Mouse (Mus musculus): Measurements from ENCODE around the gene Batf3. TPM values are rescaled to one million over a fixed set of nuclear protein-coding genes. Genes with fewer than 3 reads are reported as not detected.

Gene Batf3
- total RNA-seq, 2 experiments from 2014 or later, result 0.52 to 0.56 TPM

- no peak for DNase-seq
These were observed 11.3 kb upstream of the Batf3 start for GRCm38 (mm10) chr1:191086304-191086878.

GRCm38 (mm10) chr1:191086960-191087359, 10.7 kb upstream of the Batf3 start:
- no peak for DNase-seq

DNA sequence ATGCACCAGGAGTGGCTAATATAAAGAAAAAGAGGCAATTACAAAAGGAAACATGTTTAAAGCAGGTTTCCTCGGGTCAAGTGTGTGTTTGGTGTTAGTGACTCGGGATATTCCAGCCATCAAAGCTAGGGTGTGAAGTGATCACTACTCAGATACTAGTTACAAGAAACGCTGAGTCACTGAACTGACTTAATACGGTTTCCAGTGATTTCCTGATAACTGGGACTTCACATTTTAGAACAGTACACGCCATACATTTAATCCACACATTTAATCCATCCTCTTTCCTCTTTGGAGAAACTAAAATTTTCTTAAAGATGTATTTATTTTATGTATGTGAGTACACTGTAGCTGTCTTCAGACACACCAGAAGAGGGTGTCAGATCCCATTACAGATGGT, 9.7 kb upstream of the Batf3 start:
- DNase-seq, result no peak

DNA sequence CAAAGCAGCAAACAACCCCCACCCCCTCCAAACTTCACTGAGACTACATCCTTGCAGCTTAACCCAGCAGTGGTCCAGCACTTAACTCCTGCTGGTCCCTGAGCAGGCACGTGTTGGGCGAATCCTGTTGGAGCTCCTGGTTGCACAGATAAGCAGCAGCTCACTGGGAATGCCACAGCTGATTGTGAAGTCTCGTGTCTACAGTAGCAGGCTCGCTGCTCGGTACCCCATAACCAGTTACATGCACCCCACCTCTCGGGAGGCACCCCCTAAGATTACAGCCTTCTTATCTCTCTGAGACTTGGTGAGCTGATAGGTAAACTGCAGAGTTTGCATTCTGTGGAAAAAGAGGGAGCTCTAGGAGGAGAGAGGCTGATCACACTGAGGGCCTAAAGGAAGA, 8.3 kb upstream of the Batf3 start:
- no peak for DNase-seq

- DNase-seq, result no peak
These were observed 5.6 kb upstream of the Batf3 start for GRCm38 (mm10) chr1:191092050-191092449.

DNA sequence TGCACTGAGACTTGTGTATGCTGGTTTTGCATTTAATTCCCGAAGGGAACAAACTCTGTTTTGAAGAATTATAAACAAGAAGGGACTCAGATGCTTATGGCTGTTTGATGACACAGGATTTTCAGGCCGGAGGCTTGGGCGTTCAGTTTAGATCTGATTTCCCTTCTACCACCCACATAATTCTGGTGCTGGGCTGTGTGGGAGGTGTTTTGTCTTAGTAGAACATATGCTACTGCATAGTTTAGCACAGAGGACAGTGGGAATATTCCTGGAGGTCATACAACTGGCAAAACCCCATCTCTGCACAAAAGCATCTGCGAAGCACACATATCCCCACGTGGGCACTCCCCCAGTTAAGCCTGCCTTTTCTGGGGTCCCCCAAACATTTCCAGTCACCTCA, 4.1 kb upstream of the Batf3 start:
- DNase-seq, result no peak

GRCm38 (mm10) chr1:191095019-191095418, 2.6 kb upstream of the Batf3 start:
- no peak for DNase-seq

DNA sequence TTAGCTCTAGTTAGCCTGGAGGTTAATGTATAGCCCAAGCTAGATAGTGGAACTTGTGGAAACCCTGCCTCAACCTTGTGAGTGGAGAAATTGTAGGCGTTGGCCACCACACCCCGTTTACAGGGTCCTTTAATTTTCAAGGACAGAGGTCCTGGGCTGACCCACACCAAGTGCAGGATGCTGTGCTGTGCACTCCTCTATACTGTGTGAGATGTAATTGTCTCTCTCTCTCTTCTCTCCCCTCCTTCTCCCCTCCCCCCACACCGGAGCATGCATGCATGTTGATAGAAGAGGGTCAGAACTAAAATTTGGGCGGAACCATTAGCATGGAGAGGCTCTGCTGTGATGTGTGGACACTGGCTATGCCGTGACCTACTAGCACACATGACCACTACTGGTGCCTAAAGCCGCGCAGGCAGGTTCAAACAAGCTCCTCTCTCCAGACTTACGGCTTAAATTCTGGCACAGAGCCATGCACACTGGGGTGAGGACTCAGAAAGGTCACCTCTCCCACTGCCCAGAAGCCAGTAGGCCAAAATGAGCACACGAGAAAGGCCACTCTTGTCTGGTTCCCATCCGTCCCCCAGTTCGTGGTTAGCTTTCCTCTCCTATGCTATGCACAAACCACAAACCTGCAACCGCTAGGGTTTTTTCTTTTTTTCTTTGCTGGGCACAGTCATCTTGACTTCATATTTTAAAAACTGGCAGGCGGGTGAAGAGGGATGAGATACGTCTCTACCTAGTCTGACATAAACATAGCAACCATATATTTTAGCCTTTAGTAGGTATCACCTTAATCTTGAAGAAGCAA, 571 bp upstream of the Batf3 start:
- DNase-seq, result no peak

- no peak for DNase-seq
These were observed 1.5 kb downstream of the Batf3 start for GRCm38 (mm10) chr1:191099114-191099513.

- no peak for DNase-seq
These were observed 2.2 kb downstream of the Batf3 start for GRCm38 (mm10) chr1:191099772-191100291.

DNA sequence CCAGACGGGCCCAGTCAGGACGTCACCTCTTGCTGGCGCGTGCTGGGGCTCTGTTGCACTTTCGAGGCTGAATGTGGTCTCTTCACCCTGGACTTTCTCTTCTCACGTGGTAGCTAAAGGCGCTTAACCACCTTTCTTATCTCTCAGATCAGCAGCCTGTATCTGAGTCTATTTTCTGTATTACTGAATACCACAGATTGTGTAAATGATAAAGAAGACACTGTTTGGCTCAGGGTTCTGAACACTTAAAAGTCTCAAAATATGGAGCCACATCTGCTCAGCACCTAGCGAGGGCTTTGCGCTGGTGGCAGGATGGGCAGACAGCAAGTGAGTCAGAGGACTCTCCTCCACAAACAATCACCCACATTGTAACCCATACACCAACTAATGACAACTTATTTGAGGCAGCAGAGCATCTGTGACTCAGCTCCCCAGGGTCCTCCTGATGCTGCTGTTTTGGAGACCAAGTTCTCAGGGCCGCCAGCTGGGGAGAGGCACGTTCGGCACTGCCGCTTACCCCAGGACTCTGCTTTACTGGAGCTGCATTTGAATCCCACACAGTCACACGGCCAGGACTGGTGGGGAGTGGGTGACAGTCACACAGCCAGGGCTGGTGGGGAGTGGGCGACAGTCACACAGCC, 5.2 kb downstream of the Batf3 start:
- no peak for DNase-seq

GRCm38 (mm10) chr1:191105246-191105645, 7.6 kb downstream of the Batf3 start:
- DNase-seq, result no peak

- no peak for DNase-seq
These were observed 9.7 kb downstream of the Batf3 start for GRCm38 (mm10) chr1:191107306-191107705.

GRCm38 (mm10) chr1:191109907-191110306, 12.3 kb downstream of the Batf3 start:
- DNase-seq, result no peak

DNA sequence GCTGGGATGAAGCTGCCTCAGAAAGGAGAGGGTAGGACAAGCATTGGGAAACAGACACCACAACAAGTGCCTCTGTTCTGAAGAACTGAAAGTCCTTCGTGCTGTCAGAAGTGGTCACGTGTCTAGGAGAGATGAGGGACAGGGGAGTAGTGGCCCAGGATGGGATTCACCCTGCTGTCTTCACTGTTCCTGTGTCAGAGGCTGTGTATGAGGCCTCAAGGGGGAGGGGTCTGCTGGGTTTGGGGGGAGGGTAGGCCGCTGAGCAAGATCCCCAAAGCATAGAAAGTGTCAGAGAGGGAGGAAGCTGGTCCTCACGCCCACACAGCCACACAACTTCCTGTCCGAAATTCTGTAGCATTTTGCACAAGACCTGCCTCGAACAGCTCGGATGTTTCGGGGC, 13.5 kb downstream of the Batf3 start:
- no peak for DNase-seq

DNA sequence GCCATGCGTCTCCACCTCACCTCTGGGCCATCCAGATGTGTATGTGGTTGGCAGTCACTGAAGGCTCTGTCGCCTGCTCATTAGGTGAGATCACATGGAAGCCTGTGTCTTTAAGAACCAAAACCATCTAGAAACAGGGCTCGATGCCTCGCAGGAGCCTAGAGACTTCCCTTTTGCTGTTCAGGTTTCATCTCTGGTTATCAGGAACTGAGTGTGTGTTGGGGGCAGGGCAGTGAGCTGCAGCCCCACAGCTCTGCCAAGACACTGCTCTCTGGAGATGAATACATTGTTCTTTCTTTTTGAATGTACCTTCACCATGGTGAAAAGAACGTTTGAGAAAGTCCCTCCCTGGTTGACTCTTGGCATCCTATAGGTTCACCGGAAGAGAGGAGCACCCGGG, 17.2 kb downstream of the Batf3 start:
- no peak for DNase-seq

DNA sequence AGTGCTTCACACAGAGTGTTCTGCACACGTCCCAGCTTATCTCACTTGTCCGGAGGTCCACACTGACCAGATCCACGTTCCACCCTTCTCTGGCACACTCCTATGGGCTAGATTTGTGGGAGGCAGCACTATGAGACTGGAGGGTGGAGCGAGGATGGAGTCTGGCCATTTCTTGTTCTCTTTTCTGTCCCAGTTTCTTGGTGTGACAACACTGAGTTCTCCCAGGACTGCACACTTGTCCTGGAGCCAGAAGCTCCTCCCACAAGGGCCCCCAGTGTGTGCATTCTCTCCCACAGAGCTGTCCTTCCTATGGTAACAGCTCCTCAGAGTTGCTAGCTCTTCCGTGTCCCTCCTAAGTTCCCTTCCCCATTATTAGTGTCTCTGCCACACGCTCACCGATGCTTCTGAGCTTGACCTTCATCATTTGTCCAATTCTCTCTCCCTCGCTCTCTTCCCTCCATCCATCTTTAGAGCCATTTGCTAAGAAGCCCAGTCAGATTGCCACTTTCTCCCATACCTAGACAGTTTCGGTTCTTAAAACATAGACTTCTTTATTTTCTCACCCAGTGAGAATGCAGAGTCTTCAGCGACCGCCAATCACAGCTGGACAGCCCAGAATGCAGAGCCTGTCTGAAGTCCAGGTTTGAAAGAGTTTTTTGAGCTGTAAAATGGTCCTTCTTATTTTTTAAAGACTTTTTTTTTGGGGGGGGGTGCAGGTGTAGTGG, 18.0 kb downstream of the Batf3 start:
- DNase-seq, result no peak

DNA sequence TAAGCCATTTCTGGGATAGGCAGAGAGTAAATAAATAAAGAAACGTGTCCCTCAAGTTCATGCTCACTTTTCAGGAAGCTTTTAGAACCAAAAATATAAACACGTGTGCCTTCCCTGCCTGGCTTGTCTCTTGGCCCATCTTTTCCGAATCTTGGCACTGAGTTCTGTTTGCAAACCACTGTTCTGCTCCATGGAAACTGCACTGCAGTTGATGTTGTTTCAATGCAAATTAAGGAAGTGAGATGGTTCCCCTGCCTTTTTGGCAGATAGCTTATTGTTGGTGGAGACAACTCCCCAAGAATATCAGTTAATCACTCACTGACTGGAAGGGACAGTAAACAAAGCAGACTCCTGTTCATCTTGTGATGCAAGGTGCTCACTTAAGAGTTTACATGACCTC, 25.1 kb downstream of the Batf3 start:
- no peak for DNase-seq

- no peak for DNase-seq
These were observed 26.0 kb downstream of the Batf3 start for GRCm38 (mm10) chr1:191123696-191124095.

GRCm38 (mm10) chr1:191124288-191124687, 26.6 kb downstream of the Batf3 start:
- DNase-seq, result no peak

DNA sequence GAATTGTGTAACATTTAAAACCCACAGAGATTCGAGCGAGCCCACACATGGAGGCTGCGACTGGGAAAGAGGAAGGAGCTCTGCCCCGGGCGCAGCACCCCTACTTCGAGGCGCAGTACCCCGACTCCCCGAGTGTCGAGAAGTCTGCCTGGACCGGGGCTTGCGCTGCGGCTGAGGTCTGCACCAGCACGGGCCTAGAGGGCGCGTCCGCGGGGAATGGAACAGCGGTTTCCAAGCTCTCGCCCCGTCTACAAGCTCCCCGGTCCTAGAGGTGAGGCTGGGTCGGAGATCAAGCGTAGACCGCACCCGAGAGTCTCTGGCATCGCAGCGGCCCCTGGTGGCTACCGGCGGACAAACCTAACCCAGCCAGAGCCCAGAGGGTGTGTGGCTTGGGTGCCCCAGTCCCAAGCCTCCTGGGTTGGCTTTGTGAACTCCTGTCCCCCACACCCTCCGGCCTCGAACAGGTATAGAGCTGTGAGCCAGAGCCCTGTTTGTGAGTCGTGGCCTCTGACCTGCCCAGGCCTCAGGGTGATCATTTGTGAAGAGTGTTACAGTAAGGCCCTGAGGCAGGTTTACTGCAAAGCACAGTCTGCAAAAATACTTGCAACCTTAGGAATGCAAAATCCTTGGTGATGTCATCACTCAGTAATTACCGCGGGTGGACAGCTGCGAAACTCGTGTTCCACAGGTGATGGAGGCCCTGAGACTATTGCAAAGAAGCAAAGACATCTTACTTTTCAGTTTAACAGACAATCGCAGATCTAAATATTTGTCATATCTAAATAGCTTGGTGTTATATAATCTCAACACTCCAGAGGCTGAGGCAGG, 28.4 kb downstream of the Batf3 start:
- peak; percentile 71 for DNase-seq

DNA sequence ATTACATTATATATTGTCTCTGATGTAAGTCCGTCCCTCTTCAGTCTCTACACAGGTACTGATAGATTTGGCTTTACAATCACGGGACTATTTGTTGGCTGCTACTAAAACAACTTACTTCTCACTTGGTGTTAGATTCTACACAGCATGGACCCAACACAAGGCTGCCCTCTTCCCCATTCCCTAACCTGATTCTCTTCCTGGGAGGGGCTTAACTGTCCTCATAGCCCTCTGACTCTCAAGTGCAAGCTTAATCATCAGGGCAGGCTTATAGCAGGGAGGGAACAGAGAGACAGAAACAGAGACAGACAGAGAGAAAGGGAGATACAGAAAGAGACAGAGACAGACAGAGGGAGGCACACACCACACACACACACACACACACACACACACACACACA, 34.0 kb downstream of the Batf3 start:
- DNase-seq, result no peak
